Mouse (Mus musculus): Measurements from ENCODE around the gene Rad51d.
A peak's percentile ranks its signal among the peaks of the same experiment; 100 is the strongest.
"Not testable (repeated sequence)": the region's sequence is repeated elsewhere in the genome, so short reads cannot be mapped to it uniquely, and the experiment has no call there.

The Rad51d gene

GRCm38 (mm10) chr11:82890342-82890762 is at the start of gene Rad51d:
Gene Rad51d, minus strand, starts transcription at chr11:82890614.
- DNase-seq (ENCODE audit: low spot score in 2 of 2) = peak; percentile 81 to 89

DNA sequence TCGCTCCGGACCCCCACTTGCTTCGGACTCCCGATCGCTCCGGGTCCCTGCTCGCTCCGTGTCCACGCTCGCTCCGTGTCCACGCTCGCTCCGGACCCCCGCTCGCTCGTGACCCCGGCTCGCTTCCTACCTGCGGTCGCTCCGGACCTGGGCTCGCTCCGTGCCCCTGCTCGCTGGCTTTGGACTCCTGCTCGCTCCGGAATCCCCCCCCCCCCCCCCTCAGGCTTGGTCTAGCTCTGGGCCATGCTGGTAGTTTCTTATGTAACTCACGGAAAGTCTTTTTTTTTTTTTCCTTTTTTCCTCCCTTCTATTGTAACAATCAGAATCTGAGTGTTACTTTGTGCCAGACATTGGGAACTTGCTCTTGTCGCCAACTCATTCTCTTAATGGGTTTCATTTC is 42.8 kb upstream of the Rad51d start:
- DNase-seq (ENCODE audit: low spot score in 2 of 2) = no peak

DNA sequence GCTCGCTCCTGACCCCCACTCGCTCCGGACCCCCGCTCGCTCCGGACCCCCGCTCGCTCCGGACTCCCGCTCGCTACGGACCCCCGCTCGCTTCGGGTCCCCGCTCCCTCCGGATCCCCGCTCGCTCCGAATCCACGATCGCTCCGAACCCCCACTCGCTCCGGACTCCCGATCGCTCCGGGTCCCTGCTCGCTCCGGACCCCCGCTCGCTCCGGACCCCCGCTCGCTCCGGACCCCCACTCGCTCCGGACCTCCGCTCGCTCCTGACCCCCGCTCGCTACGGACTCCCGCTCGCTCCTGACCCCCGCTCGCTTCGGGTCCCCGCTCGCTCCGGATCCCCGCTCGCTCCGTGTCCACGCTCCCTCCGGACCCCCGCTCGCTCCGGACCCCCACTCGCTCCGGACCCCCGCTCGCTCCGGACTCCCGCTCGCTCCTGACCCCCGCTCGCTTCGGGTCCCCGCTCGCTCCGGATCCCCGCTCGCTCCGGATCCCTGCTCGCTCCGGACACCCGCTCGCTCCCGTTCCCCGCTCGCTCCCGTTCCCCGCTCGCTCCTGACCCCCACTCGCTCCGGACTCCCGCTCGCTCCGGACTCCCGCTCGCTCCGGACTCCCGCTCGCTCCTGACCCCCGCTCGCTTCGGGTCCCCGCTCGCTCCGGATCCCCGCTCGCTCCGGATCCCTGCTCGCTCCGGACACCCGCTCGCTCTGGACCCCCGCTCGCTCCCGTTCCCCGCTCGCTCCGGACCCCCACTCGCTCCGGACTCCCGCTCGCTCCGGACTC is 41.4 kb upstream of the Rad51d start:
- not testable (repeated sequence) for DNase-seq (ENCODE audit: low spot score in 2 of 2)

DNA sequence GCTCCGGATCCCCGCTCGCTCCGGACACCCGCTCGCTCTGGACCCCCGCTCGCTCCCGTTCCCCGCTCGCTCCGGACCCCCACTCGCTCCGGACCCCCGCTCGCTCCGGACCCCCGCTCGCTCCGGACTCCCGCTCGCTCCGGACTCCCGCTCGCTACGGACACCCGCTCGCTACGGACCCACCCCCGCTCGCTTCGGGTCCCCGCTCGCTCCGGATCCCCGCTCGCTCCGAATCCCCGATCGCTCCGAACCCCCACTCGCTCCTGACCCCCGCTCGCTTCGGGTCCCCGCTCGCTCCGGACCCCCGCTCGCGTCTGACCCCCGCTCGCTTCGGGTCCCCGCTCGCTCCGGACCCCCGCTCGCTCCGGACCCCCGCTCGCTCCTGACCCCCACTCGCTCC is 40.7 kb upstream of the Rad51d start:
- DNase-seq (ENCODE audit: low spot score in 2 of 2) = not testable (repeated sequence)

DNA sequence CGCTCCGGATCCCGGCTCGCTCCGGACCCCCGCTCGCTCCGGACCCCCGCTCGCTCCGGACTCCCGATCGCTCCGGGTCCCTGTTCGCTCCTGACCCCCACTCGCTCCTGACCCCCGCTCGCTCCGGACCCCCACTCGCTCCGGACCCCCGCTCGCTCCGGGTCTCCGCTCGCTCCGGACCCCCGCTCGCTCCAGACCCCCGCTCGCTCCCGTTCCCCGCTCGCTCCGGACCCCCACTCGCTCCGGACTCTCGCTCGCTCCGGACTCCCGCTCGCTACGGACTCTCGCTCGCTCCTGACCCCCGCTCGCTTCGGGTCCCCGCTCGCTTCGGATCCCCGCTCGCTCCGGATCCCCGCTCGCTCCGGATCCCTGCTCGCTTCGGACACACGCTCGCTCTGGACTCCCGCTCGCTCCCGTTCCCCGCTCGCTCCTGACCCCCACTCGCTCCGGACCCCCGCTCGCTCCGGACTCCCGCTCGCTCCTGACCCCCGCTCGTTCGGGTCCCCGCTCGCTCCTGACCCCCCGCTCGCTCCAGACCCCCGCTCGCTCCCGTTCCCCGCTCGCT is 40.1 kb upstream of the Rad51d start:
- DNase-seq (ENCODE audit: low spot score in 2 of 2) = not testable (repeated sequence)

DNA sequence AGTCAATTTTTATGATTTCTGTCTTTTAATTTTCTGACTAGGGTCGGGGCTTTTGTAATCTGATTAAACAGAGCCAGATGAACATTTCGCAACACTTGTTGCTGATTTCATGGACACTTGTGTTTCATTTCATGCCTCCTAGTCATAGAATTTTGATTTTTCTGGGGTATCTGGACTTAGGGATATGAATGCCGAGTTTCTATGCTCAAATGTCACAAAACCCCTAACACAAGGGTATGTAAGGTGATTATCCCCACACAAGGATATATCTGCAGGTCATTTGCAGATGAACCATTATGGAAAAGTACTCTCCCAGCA is 39.2 kb upstream of the Rad51d start:
- DNase-seq (ENCODE audit: low spot score in 2 of 2) = no peak

- DNase-seq (ENCODE audit: low spot score in 2 of 2) = no peak
Measured at GRCm38 (mm10) chr11:82928897-82929632, 38.7 kb upstream of the Rad51d start.

- not testable (repeated sequence) for DNase-seq (ENCODE audit: low spot score in 2 of 2)
Measured at GRCm38 (mm10) chr11:82923910-82924309, 33.5 kb upstream of the Rad51d start.

GRCm38 (mm10) chr11:82921691-82922090 is 31.3 kb upstream of the Rad51d start:
- DNase-seq (ENCODE audit: low spot score in 2 of 2) = no peak

GRCm38 (mm10) chr11:82920768-82921167 is 30.4 kb upstream of the Rad51d start:
- DNase-seq (ENCODE audit: low spot score in 2 of 2) = no peak

GRCm38 (mm10) chr11:82914711-82915352 is 24.4 kb upstream of the Rad51d start:
- peak in 1 of 2 experiments; percentile 66 for DNase-seq (ENCODE audit: low spot score in 2 of 2)

GRCm38 (mm10) chr11:82910679-82911389 is 20.4 kb upstream of the Rad51d start:
- no peak for DNase-seq (ENCODE audit: low spot score in 2 of 2)

DNA sequence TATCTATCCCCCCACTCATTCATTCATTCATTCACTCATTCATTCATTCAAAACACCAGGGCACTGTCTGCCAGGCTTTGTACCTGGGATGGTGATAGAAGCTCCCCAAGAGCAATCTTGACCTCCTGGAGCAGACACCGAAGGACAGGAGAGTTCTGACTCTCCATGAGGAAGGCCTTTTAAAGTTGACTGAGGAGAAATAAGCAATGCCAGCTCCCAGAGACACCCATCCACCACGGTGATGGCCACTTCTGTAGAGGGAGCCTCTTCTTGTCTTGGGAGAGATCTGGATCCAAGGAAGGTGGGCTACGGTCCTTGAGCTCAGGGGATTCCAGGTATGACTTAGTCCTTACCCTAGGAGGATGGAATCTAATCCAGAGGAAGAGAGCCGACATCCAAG is 19.8 kb upstream of the Rad51d start, which contains the start of gene Unc45b:
Unc45b (plus strand) TSS at position 301 of the 400 bp plus-strand sequence.
- DNase-seq (ENCODE audit: low spot score in 2 of 2) = no peak

- no peak for DNase-seq (ENCODE audit: low spot score in 2 of 2)
Measured at GRCm38 (mm10) chr11:82908608-82908989, 18.2 kb upstream of the Rad51d start.

GRCm38 (mm10) chr11:82907651-82908607 is 17.5 kb upstream of the Rad51d start, which contains the start of gene Nle1:
Gene Nle1, minus strand, starts transcription at chr11:82908411.
- peak; percentile 86 to 89 for DNase-seq (ENCODE audit: low spot score in 2 of 2)

GRCm38 (mm10) chr11:82905816-82906215 is 15.4 kb upstream of the Rad51d start:
- DNase-seq (ENCODE audit: low spot score in 2 of 2) = no peak

GRCm38 (mm10) chr11:82904952-82905351 is 14.5 kb upstream of the Rad51d start:
- no peak for DNase-seq (ENCODE audit: low spot score in 2 of 2)

GRCm38 (mm10) chr11:82901606-82902310 is 11.3 kb upstream of the Rad51d start:
- DNase-seq (ENCODE audit: low spot score in 2 of 2) = no peak

GRCm38 (mm10) chr11:82899720-82900119 is 9.3 kb upstream of the Rad51d start:
- no peak for DNase-seq (ENCODE audit: low spot score in 2 of 2)

GRCm38 (mm10) chr11:82897478-82897877 is 7.1 kb upstream of the Rad51d start:
- DNase-seq (ENCODE audit: low spot score in 2 of 2) = no peak
